Mouse (Mus musculus) limb, embryonic 11.5 days (tissue): ENCODE data around the gene Il3ra. TPM values are rescaled to one million over a fixed set of nuclear protein-coding genes. Genes with fewer than 3 reads are reported as not detected.

Source experiments
- ATAC-seq: fragments of 200-750 bp; cut with Nextera tagmentation; 2 replicates; pipeline ENCODE4 v1.8.0; 2017; ENCODE audit warnings: low read depth; ENCODE audit not compliant: insufficient number of reproducible peaks, low FRiP score, low TSS enrichment
- DNase-seq: peaks from one replicate; pipeline ENCODE4 v3.0.0-alpha.2; 2015; ENCODE audit warnings: low spot score
- H3K27ac ChIP-seq: fragments of 300-500 bp; sonication (generic); replicated peaks from 2 replicates; pipeline ENCODE4 v1.5.1; 2014; ENCODE audit warnings: low read depth, mild to moderate bottlenecking, low read length
- H3K27me3 ChIP-seq: fragments of 300-500 bp; sonication (generic); 2 replicates; pipeline ENCODE4 v1.6.1; 2014; ENCODE audit warnings: mild to moderate bottlenecking, low read length, mixed read lengths; ENCODE audit not compliant: control insufficient read depth, insufficient read depth
- H3K36me3 ChIP-seq: fragments of 300-500 bp; sonication (generic); 2 replicates; pipeline ENCODE4 v1.6.1; 2014; ENCODE audit warnings: mild to moderate bottlenecking, low read length, moderate library complexity, mixed read lengths; ENCODE audit not compliant: control insufficient read depth, insufficient read depth
- H3K4me1 ChIP-seq: fragments of 300-500 bp; sonication (generic); 2 replicates; pipeline ENCODE4 v1.6.1; 2014; ENCODE audit warnings: low read length, mixed read lengths; ENCODE audit not compliant: control insufficient read depth, insufficient read depth
- H3K4me2 ChIP-seq: fragments of 300-500 bp; sonication (generic); 2 replicates; pipeline ENCODE4 v1.6.1; 2014; ENCODE audit warnings: low read depth, mild to moderate bottlenecking, moderate library complexity; ENCODE audit not compliant: severe bottlenecking
- H3K4me3 ChIP-seq: fragments of 300-500 bp; sonication (generic); 2 replicates; pipeline ENCODE4 v1.5.1; 2014; ENCODE audit warnings: low read depth, low read length
- H3K9ac ChIP-seq: fragments of 300-500 bp; sonication (generic); 2 replicates; pipeline ENCODE4 v1.6.1; 2014; ENCODE audit warnings: mild to moderate bottlenecking, low read length
- H3K9me3 ChIP-seq: fragments of 300-500 bp; sonication (generic); 2 replicates; pipeline ENCODE4 v1.6.1; 2016; ENCODE audit warnings: low read length; ENCODE audit not compliant: control insufficient read depth
- WGBS: fragments of 180-500 bp; shearing (Covaris S2); extraction: QIAGEN DNeasy Blood & Tissue Kit; methylation state at CpG from one replicate; pipeline ENCODE4 v1.1.7; 2014; 5-methylcytosine and 5-hydroxymethylcytosine counted together
- polyA plus RNA-seq: library from polyadenylated mRNA; unstranded; fragments of >200 nt; fragmentation: Nextera tagmentation; extraction: Ambion mirVana; gene quantifications from 2 replicates; pipeline ENCODE4 v1.2.1, GENCODE M21; 2014

Gene Il3ra
- polyA plus RNA-seq, 1 experiment from 2014 or later, result 3.1 TPM

GRCm38 (mm10) chr14:14353081-14353732 is 7.1 kb downstream of the Il3ra start:
- ATAC-seq, result no peak
- WGBS, result 95% methylated on average over 7 of the region's 7 CpGs
- Histone ChIP-seq H3K27ac (no peak overlapping the region), H3K4me3 (no peak overlapping the region), H3K27me3 (no peaks in the 10 kb centered on the region), H3K9me3 (peaks cover 32% of the 10 kb centered on the region), H3K4me2 (no peak overlapping the region), H3K4me1 (no peaks in the 10 kb centered on the region), H3K36me3 (peaks cover 6% of the 10 kb centered on the region; the same call in 1 of the 2 replicates), H3K9ac (no peak overlapping the region)
- no peak for DNase-seq

GRCm38 (mm10) chr14:14353740-14354510 is 7.8 kb downstream of the Il3ra start:
- Histone ChIP-seq H3K4me2 (no peak overlapping the region), H3K27ac (no peak overlapping the region), H3K36me3 (peaks cover 6% of the 10 kb centered on the region; the same call in 1 of the 2 replicates), H3K4me1 (no peaks in the 10 kb centered on the region), H3K27me3 (no peaks in the 10 kb centered on the region), H3K9ac (no peak overlapping the region), H3K4me3 (no peak overlapping the region), H3K9me3 (peaks cover 29% of the 10 kb centered on the region; the same call in 1 of the 2 replicates)
- DNase-seq (peak; percentile 27), ATAC-seq (no peak)
- WGBS, result 93% methylated on average over 8 of the region's 8 CpGs

GRCm38 (mm10) chr14:14354511-14355359 is 8.7 kb downstream of the Il3ra start:
- Histone ChIP-seq H3K4me1 (no peaks in the 10 kb centered on the region), H3K4me2 (no peak overlapping the region), H3K4me3 (no peak overlapping the region), H3K27ac (no peak overlapping the region), H3K9me3 (peaks cover 21% of the 10 kb centered on the region; the same call in 1 of the 2 replicates), H3K27me3 (no peaks in the 10 kb centered on the region), H3K36me3 (0 out of 2 replicates have a peak, but pooled peaks cover 3% of the 10 kb centered on the region), H3K9ac (no peak overlapping the region)
- ATAC-seq (peak; percentile 11; the same call in 1 of the 2 replicates), DNase-seq (no peak)
- WGBS, result 96% methylated on average over 13 of the region's 13 CpGs

DNA sequence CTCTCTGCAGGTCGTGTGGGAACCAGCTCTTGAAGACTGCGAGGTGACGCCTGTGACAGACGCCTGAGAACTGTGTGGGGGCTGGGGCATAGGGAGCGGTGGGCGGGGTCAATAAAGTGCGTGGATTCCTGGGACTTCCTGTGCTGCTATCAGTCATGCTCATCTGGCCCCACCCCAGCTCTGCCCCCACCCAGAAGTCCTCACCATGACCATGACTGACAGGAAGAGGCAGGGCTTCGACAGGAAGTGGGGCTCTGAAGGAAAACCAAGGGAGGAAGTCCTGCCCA is 9.2 kb downstream of the Il3ra start:
- H3K9me3 ChIP-seq, result peaks cover 19% of the 10 kb centered on the region; the same call in 1 of the 2 replicates
- no peak overlapping the region for H3K9ac ChIP-seq
- peak; percentile 41 for ATAC-seq

DNA sequence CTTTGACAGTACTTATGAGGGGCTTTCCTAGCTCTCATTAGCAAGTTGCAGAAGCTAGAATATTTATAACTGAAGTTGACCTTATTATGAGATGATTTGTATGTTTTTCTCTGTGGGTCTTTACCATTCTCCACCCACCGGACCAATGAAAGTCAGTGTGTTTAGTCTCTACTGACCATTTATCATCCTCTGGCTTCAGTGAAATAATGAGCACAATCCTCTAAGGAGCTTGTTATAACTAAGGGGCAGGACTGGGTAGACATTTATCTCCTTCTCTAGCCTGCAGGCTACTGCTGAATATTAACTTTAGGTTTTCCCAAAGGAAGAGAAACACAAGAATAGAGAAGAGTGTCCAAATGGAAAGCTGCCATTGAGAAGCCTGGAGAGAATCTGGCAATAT is 49.5 kb downstream of the Il3ra start:
- 78% methylated on average over 1 of the region's 1 CpGs for WGBS
- Histone ChIP-seq H3K27me3 (no peaks in the 10 kb centered on the region), H3K9me3 (no peaks in the 10 kb centered on the region), H3K36me3 (no peaks in the 10 kb centered on the region), H3K4me2 (no peak overlapping the region), H3K4me1 (no peaks in the 10 kb centered on the region), H3K9ac (no peak overlapping the region), H3K4me3 (no peak overlapping the region), H3K27ac (no peak overlapping the region)
- ATAC-seq (no peak), DNase-seq (no peak)

More for the DNA sequence above, 9.2 kb downstream of the Il3ra start:
- Histone ChIP-seq H3K27ac (no peak overlapping the region), H3K4me2 (no peak overlapping the region), H3K27me3 (no peaks in the 10 kb centered on the region), H3K4me3 (no peak overlapping the region), H3K4me1 (no peaks in the 10 kb centered on the region), H3K36me3 (0 out of 2 replicates have a peak, but pooled peaks cover 3% of the 10 kb centered on the region)
- no peak for DNase-seq
- WGBS, result 94% methylated on average over 8 of the region's 8 CpGs

GRCm38 (mm10) chr14:14400998-14401397 is 54.9 kb downstream of the Il3ra start, which contains the start of gene Olfr721-ps1:
TSS of gene Olfr721-ps1 (plus strand) at chr14:14401298.
- Histone ChIP-seq H3K27ac (no peak within 1 kb of the TSS), H3K9ac (no peak within 1 kb of the TSS), H3K9me3 (no peaks in the 10 kb centered on the region), H3K4me2 (no peak within 1 kb of the TSS), H3K4me3 (no peak within 1 kb of the TSS), H3K4me1 (no peaks in the 10 kb centered on the region), H3K36me3 (no peaks in the 10 kb centered on the region), H3K27me3 (no peaks in the 10 kb centered on the region)
- DNase-seq, result no peak
- no peak for ATAC-seq
- 83% methylated on average over 2 of the region's 2 CpGs for WGBS

Other genes starting within 250 kb of the Il3ra start
- gene Psmd6, start 225.3 kb upstream of the Il3ra start, polyA plus RNA-seq, result 290 and 298 TPM in 2 replicates
- gene Olfr720, start 159.4 kb upstream of the Il3ra start, polyA plus RNA-seq, result not detected in 2 replicates
- gene Olfr31, start 23.4 kb upstream of the Il3ra start, polyA plus RNA-seq, result not detected in 2 replicates
- gene Olfr721-ps1, start 55.0 kb downstream of the Il3ra start, polyA plus RNA-seq, result not detected in 2 replicates